Mouse (Mus musculus): ENCODE measurements around the gene Nip7. TPM values are rescaled to one million over a fixed set of nuclear protein-coding genes. Genes with fewer than 3 reads are reported as not detected.
A peak's percentile ranks its signal among the peaks of the same experiment; 100 is the strongest.

Gene Nip7
- polyA plus RNA-seq, 1 experiment from 2014 or later, result 128 TPM

- H3K36me3 ChIP-seq (replicated peaks), result peaks cover 82% of the 10 kb centered on the region
- no peak for DNase-seq (ENCODE audit: extremely low spot score, low spot score)
- no peak overlapping the region for H3K4me3 ChIP-seq
- WGBS, result 91% methylated on average over 7 of the region's 7 CpGs
- H3K4me1 ChIP-seq, result no peaks in the 10 kb centered on the region
- no peaks in the 10 kb centered on the region for H3K9me3 ChIP-seq
- H3K27me3 ChIP-seq (ENCODE audit: poor library complexity, severe bottlenecking), result no peaks in the 10 kb centered on the region
- H3K27ac ChIP-seq, result no peak overlapping the region
Measured at GRCm38 (mm10) chr8:107040632-107041031, 16.0 kb upstream of the Nip7 start.

DNA sequence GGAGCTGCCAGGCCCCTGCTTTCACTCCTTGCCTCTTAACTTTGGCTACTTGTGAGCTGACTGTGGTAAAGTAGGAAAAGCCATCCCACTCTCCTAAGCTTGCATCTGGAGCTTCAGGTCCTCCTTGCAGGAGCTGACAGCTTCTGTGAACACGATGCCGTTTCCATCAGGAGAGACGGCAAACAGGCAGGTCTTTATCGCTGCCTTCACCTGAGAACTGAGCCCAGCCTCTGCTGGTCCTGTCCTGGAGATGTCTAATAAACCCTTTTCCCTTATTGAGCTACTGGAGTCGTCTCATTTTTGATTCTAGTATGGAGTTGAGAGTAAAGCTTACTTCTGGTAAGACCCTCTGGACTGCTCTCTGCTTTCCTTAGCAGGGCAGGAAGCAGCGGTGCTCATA is 11.2 kb upstream of the Nip7 start:
- Histone ChIP-seq H3K4me1 (peaks cover 23% of the 10 kb centered on the region), H3K27me3 (ENCODE audit: poor library complexity, severe bottlenecking) (no peaks in the 10 kb centered on the region), H3K4me3 (no peak overlapping the region), H3K9me3 (peaks cover 4% of the 10 kb centered on the region; the same call in 1 of the 2 replicates), H3K27ac (no peak overlapping the region), H3K36me3 (replicated peaks) (peaks cover 93% of the 10 kb centered on the region)
- no peak for DNase-seq (ENCODE audit: extremely low spot score, low spot score)
- WGBS, result 96% methylated on average over 6 of the region's 6 CpGs

GRCm38 (mm10) chr8:107046976-107047375 is 9.7 kb upstream of the Nip7 start:
- no peak for DNase-seq (ENCODE audit: extremely low spot score, low spot score)
- peak overlapping the region; percentile 87; the same call in 1 of the 2 replicates for H3K4me3 ChIP-seq
- WGBS, result 95% methylated on average over 5 of the region's 5 CpGs

DNA sequence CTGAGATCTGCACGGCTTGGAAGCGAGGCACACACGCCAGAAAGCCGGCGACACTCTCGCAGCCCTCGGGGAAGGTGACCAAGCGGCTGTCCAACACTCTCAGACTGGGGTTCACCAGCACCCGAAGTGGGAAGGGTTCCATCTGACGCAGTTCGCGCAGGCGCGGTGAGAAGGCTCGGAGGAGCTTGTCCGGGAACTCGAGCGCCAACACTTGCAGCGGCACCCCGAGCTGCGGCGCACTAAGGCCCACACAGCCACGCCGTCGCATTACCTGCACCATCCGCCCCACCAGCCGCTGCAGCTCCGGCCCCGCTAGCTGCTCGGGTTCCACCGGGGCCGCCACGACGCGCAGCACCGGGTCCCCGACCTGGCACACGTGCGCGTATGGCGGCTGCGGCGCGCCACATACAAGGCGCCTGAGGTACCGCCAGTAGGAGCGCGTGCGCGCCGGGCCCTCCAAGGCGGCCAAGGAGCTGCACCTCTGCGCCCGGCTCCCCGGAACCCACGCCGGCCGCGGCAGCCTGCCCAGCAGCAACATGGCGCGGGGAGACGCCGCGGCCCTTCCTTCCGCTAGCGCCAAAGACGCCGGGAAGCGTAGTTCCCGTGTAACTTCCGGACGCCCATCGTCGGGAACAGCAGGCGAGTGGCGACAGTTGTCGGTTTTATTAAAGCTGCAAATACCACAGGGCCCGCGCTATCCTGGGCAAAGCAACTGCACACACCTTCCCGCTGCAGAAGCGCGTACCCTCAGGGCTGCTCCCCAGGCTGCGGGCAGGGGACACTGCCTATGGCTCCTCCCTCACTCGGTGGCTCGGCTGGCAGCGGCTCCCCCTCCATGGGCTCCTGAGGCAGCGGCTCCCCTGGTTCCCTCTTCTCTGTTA is 8.4 kb upstream of the Nip7 start, which contains the start of gene Pdf:
Pdf (minus strand) TSS at position 554 of the 881 bp plus-strand sequence.
- Histone ChIP-seq H3K36me3 (replicated peaks) (peaks cover 93% of the 10 kb centered on the region), H3K27ac (peak within 1 kb of the TSS; percentile 96), H3K9me3 (peaks cover 4% of the 10 kb centered on the region; the same call in 1 of the 2 replicates), H3K4me1 (peaks cover 23% of the 10 kb centered on the region), H3K4me3 (peak within 1 kb of the TSS; percentile 87), H3K27me3 (ENCODE audit: poor library complexity, severe bottlenecking) (no peaks in the 10 kb centered on the region)
- peak; percentile 76 for DNase-seq (ENCODE audit: extremely low spot score, low spot score)
- under 1% methylated on average over 87 of the region's 87 CpGs for WGBS

More at GRCm38 (mm10) chr8:107046976-107047375, 9.7 kb upstream of the Nip7 start:
- Histone ChIP-seq H3K27me3 (ENCODE audit: poor library complexity, severe bottlenecking) (no peaks in the 10 kb centered on the region), H3K36me3 (replicated peaks) (peaks cover 93% of the 10 kb centered on the region), H3K27ac (no peak overlapping the region), H3K4me1 (peaks cover 23% of the 10 kb centered on the region), H3K9me3 (peaks cover 4% of the 10 kb centered on the region; the same call in 1 of the 2 replicates)

- Histone ChIP-seq H3K4me3 (peak overlapping the region; percentile 87; the same call in 1 of the 2 replicates), H3K9me3 (peaks cover 4% of the 10 kb centered on the region; the same call in 1 of the 2 replicates), H3K4me1 (peaks cover 23% of the 10 kb centered on the region), H3K36me3 (replicated peaks) (peaks cover 93% of the 10 kb centered on the region), H3K27me3 (ENCODE audit: poor library complexity, severe bottlenecking) (no peaks in the 10 kb centered on the region), H3K27ac (peak overlapping the region; percentile 96; the same call in 1 of the 2 replicates)
- 97% methylated on average over 4 of the region's 4 CpGs for WGBS
- no peak for DNase-seq (ENCODE audit: extremely low spot score, low spot score)
Measured at GRCm38 (mm10) chr8:107049480-107049879, 7.2 kb upstream of the Nip7 start.

- no peak overlapping the region; the same call in 1 of the 2 replicates for H3K4me3 ChIP-seq
- no peak for DNase-seq (ENCODE audit: extremely low spot score, low spot score)
- 98% methylated on average over 8 of the region's 8 CpGs for WGBS
- H3K36me3 ChIP-seq (replicated peaks), result peaks cover 74% of the 10 kb centered on the region
- H3K4me1 ChIP-seq, result peaks cover 39% of the 10 kb centered on the region
- H3K27me3 ChIP-seq (ENCODE audit: poor library complexity, severe bottlenecking), result no peaks in the 10 kb centered on the region
- peaks cover 4% of the 10 kb centered on the region; the same call in 1 of the 2 replicates for H3K9me3 ChIP-seq
- H3K27ac ChIP-seq, result no peak overlapping the region
Measured at GRCm38 (mm10) chr8:107052046-107052445, 4.6 kb upstream of the Nip7 start.

- Histone ChIP-seq H3K4me1 (peaks cover 28% of the 10 kb centered on the region), H3K4me3 (peak overlapping the region; percentile 97), H3K9me3 (no peaks in the 10 kb centered on the region), H3K27me3 (ENCODE audit: poor library complexity, severe bottlenecking) (no peaks in the 10 kb centered on the region), H3K36me3 (replicated peaks) (peaks cover 63% of the 10 kb centered on the region), H3K27ac (peak overlapping the region; percentile 90)
- WGBS, result under 1% methylated on average over 33 of the region's 33 CpGs
- no peak for DNase-seq (ENCODE audit: extremely low spot score, low spot score)
Measured at GRCm38 (mm10) chr8:107056973-107057369, 294 bp downstream of the Nip7 start.

- no peak for DNase-seq (ENCODE audit: extremely low spot score, low spot score)
- 89% methylated on average over 1 of the region's 1 CpGs for WGBS
Measured at GRCm38 (mm10) chr8:107062613-107063012, 5.9 kb downstream of the Nip7 start.

DNA sequence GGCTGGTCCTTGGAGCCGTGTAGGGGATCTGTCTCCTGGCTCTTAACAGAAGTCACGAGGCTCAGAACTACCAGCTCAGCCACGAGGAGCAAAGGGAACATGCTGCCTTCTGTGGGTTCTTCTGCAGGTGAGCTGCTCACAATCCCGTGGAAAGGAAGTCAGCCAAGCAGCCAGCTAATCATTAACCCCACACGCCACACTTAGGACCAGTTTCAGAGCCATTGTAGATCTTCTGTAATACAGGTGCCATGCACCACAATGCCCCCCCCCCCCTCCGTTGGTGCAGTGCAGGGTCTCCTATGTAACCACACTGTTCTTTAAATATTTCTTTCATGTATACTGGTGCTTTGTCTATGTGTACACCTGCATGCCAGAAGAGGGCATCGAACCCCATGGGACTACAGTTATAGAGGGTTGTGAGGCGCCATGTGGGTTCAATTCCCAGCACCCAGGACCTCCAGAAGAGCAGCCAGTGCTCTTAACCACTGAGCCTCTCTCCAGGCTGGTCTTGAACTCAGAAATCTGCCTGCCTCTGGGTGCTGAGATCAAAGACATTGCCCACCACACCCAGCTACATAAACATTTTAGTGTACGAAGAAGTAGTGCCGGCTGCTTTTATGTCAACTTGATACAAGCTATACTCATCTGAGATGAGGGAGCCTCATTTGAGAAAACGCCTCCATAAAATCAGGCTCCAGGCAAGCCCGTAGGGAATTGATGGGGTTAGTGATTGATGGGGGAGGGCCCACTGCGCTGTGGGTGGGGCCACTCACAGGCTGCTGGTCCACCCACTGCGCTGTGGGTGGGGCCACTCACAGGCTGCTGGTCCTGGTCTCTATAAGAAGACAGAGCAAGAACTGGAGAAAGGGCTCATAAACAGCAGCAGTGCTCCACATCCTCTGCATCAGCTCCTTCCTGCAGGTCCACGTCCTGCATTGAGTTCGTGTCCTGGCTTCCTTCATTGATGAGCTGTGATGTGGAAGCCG is 9.1 kb downstream of the Nip7 start, which contains the start of gene Tmed6:
Tmed6 (minus strand) TSS at position 134 of the 986 bp plus-strand sequence.
- 67% methylated on average over 17 of the region's 17 CpGs for WGBS
- Histone ChIP-seq H3K36me3 (replicated peaks) (peaks cover 25% of the 10 kb centered on the region), H3K27me3 (ENCODE audit: poor library complexity, severe bottlenecking) (no peaks in the 10 kb centered on the region), H3K4me3 (no peak within 1 kb of the TSS), H3K4me1 (no peaks in the 10 kb centered on the region), H3K9me3 (no peaks in the 10 kb centered on the region), H3K27ac (no peak within 1 kb of the TSS)
- DNase-seq (ENCODE audit: extremely low spot score, low spot score), result no peak

More at GRCm38 (mm10) chr8:107062613-107063012, 5.9 kb downstream of the Nip7 start:
- Histone ChIP-seq H3K36me3 (replicated peaks) (peaks cover 31% of the 10 kb centered on the region), H3K27ac (no peak overlapping the region), H3K4me1 (peaks cover 6% of the 10 kb centered on the region), H3K9me3 (no peaks in the 10 kb centered on the region), H3K27me3 (ENCODE audit: poor library complexity, severe bottlenecking) (no peaks in the 10 kb centered on the region), H3K4me3 (no peak overlapping the region)

DNA sequence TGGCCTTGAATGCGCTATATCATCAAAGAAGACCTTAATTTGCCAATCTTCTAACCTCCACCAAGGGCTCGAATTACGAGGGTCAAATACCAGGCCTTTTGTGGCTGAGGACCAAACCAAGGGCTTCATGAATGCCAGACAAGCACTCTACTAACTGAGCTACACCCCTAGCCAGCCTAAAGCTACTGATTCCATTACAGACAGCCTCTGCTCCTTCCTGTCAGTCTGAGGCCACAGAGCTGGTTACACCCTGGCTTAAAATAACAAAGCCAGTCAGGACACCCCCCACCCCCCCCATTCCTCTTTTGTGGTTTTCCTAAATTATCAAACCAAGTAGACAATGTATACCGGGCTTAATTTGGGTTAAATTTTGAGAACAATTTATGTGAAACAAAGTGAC is 17.0 kb downstream of the Nip7 start:
- Histone ChIP-seq H3K36me3 (replicated peaks) (peaks cover 98% of the 10 kb centered on the region), H3K9me3 (no peaks in the 10 kb centered on the region), H3K4me1 (no peaks in the 10 kb centered on the region), H3K4me3 (no peak overlapping the region), H3K27me3 (ENCODE audit: poor library complexity, severe bottlenecking) (no peaks in the 10 kb centered on the region), H3K27ac (no peak overlapping the region)
- 86% methylated on average over 4 of the region's 4 CpGs for WGBS
- no peak for DNase-seq (ENCODE audit: extremely low spot score, low spot score)

DNA sequence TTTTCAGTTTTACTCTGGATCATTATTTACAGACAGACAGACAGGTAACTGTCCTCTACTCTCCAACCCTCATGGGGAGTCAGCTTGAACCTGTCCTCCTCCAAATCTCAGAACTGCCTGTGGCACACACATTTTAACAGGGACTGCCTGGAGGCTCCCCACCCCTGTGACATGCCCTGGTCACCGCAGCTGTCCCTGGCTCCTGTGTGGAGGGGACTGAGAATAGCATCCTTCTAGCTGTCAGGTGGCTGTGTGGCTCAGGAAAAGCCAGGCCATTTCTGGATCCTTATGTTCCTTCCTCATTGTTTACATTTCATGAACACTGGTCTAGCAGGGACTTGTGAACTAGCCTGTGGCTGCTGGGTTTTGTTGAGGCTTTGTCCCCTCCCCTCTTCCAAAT is 17.5 kb downstream of the Nip7 start:
- no peak overlapping the region for H3K27ac ChIP-seq
- H3K4me3 ChIP-seq, result no peak overlapping the region
- H3K36me3 ChIP-seq (replicated peaks), result peaks cover 98% of the 10 kb centered on the region
- 88% methylated on average over 1 of the region's 1 CpGs for WGBS
- no peaks in the 10 kb centered on the region for H3K4me1 ChIP-seq
- H3K27me3 ChIP-seq (ENCODE audit: poor library complexity, severe bottlenecking), result no peaks in the 10 kb centered on the region
- DNase-seq (ENCODE audit: extremely low spot score, low spot score), result no peak
- no peaks in the 10 kb centered on the region for H3K9me3 ChIP-seq

DNA sequence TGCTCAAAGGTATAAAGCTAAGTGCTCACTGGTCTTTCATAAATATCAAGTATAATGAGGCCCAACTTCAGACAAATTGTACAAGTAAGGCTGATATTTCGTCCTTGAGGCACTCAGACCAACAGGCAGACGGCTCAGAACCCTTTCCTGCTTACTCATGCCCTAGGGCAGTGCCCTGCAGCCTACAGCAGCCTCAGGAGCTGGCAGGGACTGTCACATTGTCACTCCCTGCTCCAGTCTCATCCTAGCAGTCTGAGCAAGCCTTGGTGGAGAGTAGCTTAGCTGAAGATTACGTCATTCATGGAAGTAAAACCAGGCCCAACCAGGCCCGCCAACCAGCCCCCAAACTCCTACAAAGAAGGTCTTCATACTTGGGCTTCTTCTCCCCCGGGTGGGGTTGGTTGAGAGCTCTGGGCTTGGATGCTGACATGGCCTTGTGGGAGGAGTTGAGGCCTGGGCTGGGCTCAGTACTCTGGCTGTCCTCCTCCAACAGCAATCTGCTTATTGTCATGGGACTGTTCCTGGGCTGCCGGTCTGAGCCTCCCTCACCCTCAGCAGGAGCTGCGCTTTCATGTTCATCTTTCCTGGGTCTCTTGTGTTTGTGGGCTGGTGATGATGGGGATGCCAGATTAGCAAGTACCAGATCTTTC is 19.7 kb downstream of the Nip7 start:
- Histone ChIP-seq H3K27me3 (ENCODE audit: poor library complexity, severe bottlenecking) (no peaks in the 10 kb centered on the region), H3K4me1 (no peaks in the 10 kb centered on the region), H3K9me3 (no peaks in the 10 kb centered on the region), H3K36me3 (replicated peaks) (peaks cover 99% of the 10 kb centered on the region), H3K4me3 (no peak overlapping the region), H3K27ac (no peak overlapping the region)
- WGBS, result 92% methylated on average over 7 of the region's 7 CpGs
- no peak for DNase-seq (ENCODE audit: extremely low spot score, low spot score)

Measured in forebrain, embryonic 10.5 days (tissue).